Mouse (Mus musculus) adrenal gland, adult 18-20 months (tissue): ENCODE measurements around the gene Ssbp2. TPM values are rescaled to one million over a fixed set of nuclear protein-coding genes. Genes with fewer than 3 reads are reported as not detected.

Experiments used
- DNase-seq, 2 experiments: peaks; one replicate each; pipeline ENCODE4 v3.0.0; 2021 to 2022; ENCODE audit warnings: low spot score in 2 of 2
- total RNA-seq, 2 experiments: library from RNA; stranded (reverse); gene quantifications; 1 replicate in 1 of 2; 2 replicates in 1 of 2; pipeline ENCODE4 v1.2.3; 2021

Ssbp2 gene
- total RNA-seq, 2 experiments from 2014 or later = 20.1 to 28.4 TPM

- no peak for DNase-seq
Measured at GRCm38 (mm10) chr13:91520073-91520750, 60.1 kb downstream of the Ssbp2 start.

GRCm38 (mm10) chr13:91520968-91521367 is 60.9 kb downstream of the Ssbp2 start:
- DNase-seq = no peak

- DNase-seq = no peak
Measured at GRCm38 (mm10) chr13:91526058-91526457, 66.0 kb downstream of the Ssbp2 start.

- no peak for DNase-seq
Measured at GRCm38 (mm10) chr13:91529821-91530220, 69.7 kb downstream of the Ssbp2 start.

- DNase-seq = no peak
Measured at GRCm38 (mm10) chr13:91536711-91537110, 76.6 kb downstream of the Ssbp2 start.

- no peak for DNase-seq
Measured at GRCm38 (mm10) chr13:91540145-91541068, 80.3 kb downstream of the Ssbp2 start.

GRCm38 (mm10) chr13:91541069-91541429 is 81.0 kb downstream of the Ssbp2 start:
- no peak for DNase-seq

GRCm38 (mm10) chr13:91543555-91543954 is 83.5 kb downstream of the Ssbp2 start:
- no peak for DNase-seq

GRCm38 (mm10) chr13:91564047-91564446 is 104.0 kb downstream of the Ssbp2 start:
- DNase-seq = no peak

- no peak for DNase-seq
Measured at GRCm38 (mm10) chr13:91564755-91565154, 104.7 kb downstream of the Ssbp2 start.

- DNase-seq = no peak
Measured at GRCm38 (mm10) chr13:91581504-91581903, 121.4 kb downstream of the Ssbp2 start.

- DNase-seq = no peak
Measured at GRCm38 (mm10) chr13:91582212-91582611, 122.1 kb downstream of the Ssbp2 start.

- DNase-seq = no peak
Measured at GRCm38 (mm10) chr13:91586368-91586767, 126.3 kb downstream of the Ssbp2 start.

- no peak for DNase-seq
Measured at GRCm38 (mm10) chr13:91588475-91588874, 128.4 kb downstream of the Ssbp2 start.

- DNase-seq = no peak
Measured at GRCm38 (mm10) chr13:91591863-91592262, 131.8 kb downstream of the Ssbp2 start.

GRCm38 (mm10) chr13:91595284-91595683 is 135.2 kb downstream of the Ssbp2 start:
- DNase-seq = no peak

- no peak for DNase-seq
Measured at GRCm38 (mm10) chr13:91599594-91599993, 139.5 kb downstream of the Ssbp2 start.

GRCm38 (mm10) chr13:91605043-91605840 is 145.2 kb downstream of the Ssbp2 start:
- DNase-seq = no peak

GRCm38 (mm10) chr13:91610601-91611000 is 150.5 kb downstream of the Ssbp2 start:
- DNase-seq = no peak

- DNase-seq = no peak
Measured at GRCm38 (mm10) chr13:91611909-91612308, 151.8 kb downstream of the Ssbp2 start.

GRCm38 (mm10) chr13:91612578-91612977 is 152.5 kb downstream of the Ssbp2 start:
- DNase-seq = no peak
